Mouse (Mus musculus): ENCODE measurements at regions not wholly inside any gene's neighbourhood (a gene's known extent, or its start where the extent isn't known, plus 50 kb on each side); places are given as distances from the start of the nearest gene placed in this dataset.

GRCm38 (mm10) chr5:118891131-118891530 lies 330.7 kb downstream of the Med13l start:
- ATAC-seq, result no peak; the same call in 1 of the 2 replicates
- H3K27me3 ChIP-seq (replicated peaks; ENCODE audit: control insufficient read depth, insufficient read depth, low read length), result no peaks in the 10 kb centered on the region
- WGBS, result 88% methylated on average over 6 of the region's 6 CpGs

GRCm38 (mm10) chr5:118908224-118908623 lies 347.7 kb downstream of the Med13l start:
- Histone ChIP-seq H3K9me3 (ENCODE audit: control insufficient read depth) (0 out of 2 replicates have a peak, but pooled peaks cover 3% of the 10 kb centered on the region), H3K36me3 (ENCODE audit: control insufficient read depth, insufficient read depth) (no peaks in the 10 kb centered on the region), H3K27me3 (replicated peaks; ENCODE audit: control insufficient read depth, insufficient read depth, low read length) (no peaks in the 10 kb centered on the region), H3K4me1 (replicated peaks; ENCODE audit: control insufficient read depth, insufficient read depth, low read length) (no peaks in the 10 kb centered on the region), H3K4me3 (ENCODE audit: low read depth, low read length) (no peak overlapping the region), H3K27ac (ENCODE audit: low read depth, low read length) (no peak overlapping the region), H3K4me2 (replicated peaks; ENCODE audit: low read depth) (no peak overlapping the region), H3K9ac (ENCODE audit: low read depth, low read length) (no peak overlapping the region)
- ATAC-seq, result no peak
- 69% methylated on average over 7 of the region's 7 CpGs for WGBS
- no peak for TF ChIP-seq CTCF (IDR thresholded peaks at IDR 0.05; ENCODE audit: low read depth)

More at GRCm38 (mm10) chr5:118891131-118891530, 330.7 kb downstream of the Med13l start:
- no peaks in the 10 kb centered on the region for H3K4me1 ChIP-seq (replicated peaks; ENCODE audit: control insufficient read depth, insufficient read depth, low read length)
- TF ChIP-seq CTCF (IDR thresholded peaks at IDR 0.05; ENCODE audit: low read depth), result no peak
- no peak overlapping the region for H3K27ac ChIP-seq (ENCODE audit: low read depth, low read length)
- no peak overlapping the region for H3K9ac ChIP-seq (ENCODE audit: low read depth, low read length)
- H3K4me3 ChIP-seq (ENCODE audit: low read depth, low read length), result no peak overlapping the region
- H3K9me3 ChIP-seq (ENCODE audit: control insufficient read depth), result no peaks in the 10 kb centered on the region
- no peak overlapping the region for H3K4me2 ChIP-seq (replicated peaks; ENCODE audit: low read depth)
- no peaks in the 10 kb centered on the region for H3K36me3 ChIP-seq (ENCODE audit: control insufficient read depth, insufficient read depth)

- ATAC-seq, result no peak
- 72% methylated on average over 6 of the region's 6 CpGs for WGBS
- no peak for TF ChIP-seq CTCF (IDR thresholded peaks at IDR 0.05; ENCODE audit: low read depth)
Measured at GRCm38 (mm10) chr5:118909756-118910155, 349.3 kb downstream of the Med13l start.

GRCm38 (mm10) chr5:118914191-118914750 lies 353.8 kb downstream of the Med13l start:
- 75% methylated on average over 6 of the region's 6 CpGs for WGBS
- no peak for TF ChIP-seq CTCF (IDR thresholded peaks at IDR 0.05; ENCODE audit: low read depth)
- Histone ChIP-seq H3K4me3 (ENCODE audit: low read depth, low read length) (no peak overlapping the region), H3K27ac (ENCODE audit: low read depth, low read length) (no peak overlapping the region), H3K4me1 (replicated peaks; ENCODE audit: control insufficient read depth, insufficient read depth, low read length) (no peaks in the 10 kb centered on the region), H3K27me3 (replicated peaks; ENCODE audit: control insufficient read depth, insufficient read depth, low read length) (no peaks in the 10 kb centered on the region), H3K9me3 (ENCODE audit: control insufficient read depth) (no peaks in the 10 kb centered on the region), H3K9ac (ENCODE audit: low read depth, low read length) (no peak overlapping the region), H3K4me2 (replicated peaks; ENCODE audit: low read depth) (no peak overlapping the region), H3K36me3 (ENCODE audit: control insufficient read depth, insufficient read depth) (no peaks in the 10 kb centered on the region)
- no peak for ATAC-seq

More at GRCm38 (mm10) chr5:118909756-118910155, 349.3 kb downstream of the Med13l start:
- H3K9ac ChIP-seq (ENCODE audit: low read depth, low read length), result no peak overlapping the region
- no peak overlapping the region for H3K27ac ChIP-seq (ENCODE audit: low read depth, low read length)
- H3K36me3 ChIP-seq (ENCODE audit: control insufficient read depth, insufficient read depth), result no peaks in the 10 kb centered on the region
- H3K9me3 ChIP-seq (ENCODE audit: control insufficient read depth), result no peaks in the 10 kb centered on the region
- no peaks in the 10 kb centered on the region for H3K4me1 ChIP-seq (replicated peaks; ENCODE audit: control insufficient read depth, insufficient read depth, low read length)
- H3K27me3 ChIP-seq (replicated peaks; ENCODE audit: control insufficient read depth, insufficient read depth, low read length), result no peaks in the 10 kb centered on the region
- H3K4me3 ChIP-seq (ENCODE audit: low read depth, low read length), result no peak overlapping the region
- no peak overlapping the region for H3K4me2 ChIP-seq (replicated peaks; ENCODE audit: low read depth)

- Histone ChIP-seq H3K4me3 (ENCODE audit: low read depth, low read length) (no peak overlapping the region), H3K4me1 (replicated peaks; ENCODE audit: control insufficient read depth, insufficient read depth, low read length) (no peaks in the 10 kb centered on the region), H3K4me2 (replicated peaks; ENCODE audit: low read depth) (no peak overlapping the region), H3K36me3 (ENCODE audit: control insufficient read depth, insufficient read depth) (no peaks in the 10 kb centered on the region), H3K9ac (ENCODE audit: low read depth, low read length) (no peak overlapping the region), H3K27me3 (replicated peaks; ENCODE audit: control insufficient read depth, insufficient read depth, low read length) (no peaks in the 10 kb centered on the region), H3K9me3 (ENCODE audit: control insufficient read depth) (no peaks in the 10 kb centered on the region), H3K27ac (ENCODE audit: low read depth, low read length) (no peak overlapping the region)
- no peak for ATAC-seq
- no peak for TF ChIP-seq CTCF (IDR thresholded peaks at IDR 0.05; ENCODE audit: low read depth)
- WGBS, result 79% methylated on average over 7 of the region's 7 CpGs
Measured at GRCm38 (mm10) chr5:118923357-118923756, 362.9 kb downstream of the Med13l start.

- no peak for ATAC-seq
Measured at GRCm38 (mm10) chr5:118929037-118929436, 368.6 kb downstream of the Med13l start.

More at GRCm38 (mm10) chr5:118929037-118929436, 368.6 kb downstream of the Med13l start:
- Histone ChIP-seq H3K27me3 (replicated peaks; ENCODE audit: control insufficient read depth, insufficient read depth, low read length) (peaks cover 7% of the 10 kb centered on the region; the same call in 1 of the 2 replicates), H3K9me3 (ENCODE audit: control insufficient read depth) (no peaks in the 10 kb centered on the region), H3K4me2 (replicated peaks; ENCODE audit: low read depth) (no peak overlapping the region), H3K27ac (ENCODE audit: low read depth, low read length) (no peak overlapping the region), H3K9ac (ENCODE audit: low read depth, low read length) (no peak overlapping the region), H3K4me3 (ENCODE audit: low read depth, low read length) (no peak overlapping the region), H3K36me3 (ENCODE audit: control insufficient read depth, insufficient read depth) (no peaks in the 10 kb centered on the region), H3K4me1 (replicated peaks; ENCODE audit: control insufficient read depth, insufficient read depth, low read length) (no peaks in the 10 kb centered on the region)
- TF ChIP-seq CTCF (IDR thresholded peaks at IDR 0.05; ENCODE audit: low read depth), result peak; percentile 51
- WGBS, result 98% methylated on average over 4 of the region's 4 CpGs
